Mouse (Mus musculus) lung, embryonic 16.5 days (tissue): ENCODE measurements at regions not wholly inside any gene's neighbourhood (a gene's known extent, or its start where the extent isn't known, plus 50 kb on each side); places are given as distances from the start of the nearest gene placed in this dataset.

Experiments used
- ATAC-seq: fragments of 200-750 bp; cut with Nextera tagmentation; 2 replicates; pipeline ENCODE4 v1.8.0; 2017; ENCODE audit warnings: low read depth, mild to moderate bottlenecking, moderate library complexity
- H3K27ac ChIP-seq: fragments of 300-500 bp; sonication (generic); 2 replicates; pipeline ENCODE4 v1.5.1; 2014; ENCODE audit warnings: mild to moderate bottlenecking, control low read depth, low read length
- H3K27me3 ChIP-seq: fragments of 300-500 bp; sonication (generic); 2 replicates; pipeline ENCODE4 v1.6.1; 2014; ENCODE audit warnings: low read depth, low read length, mixed read lengths; ENCODE audit not compliant: control insufficient read depth, insufficient read depth
- H3K36me3 ChIP-seq: fragments of 300-500 bp; sonication (generic); 2 replicates; pipeline ENCODE4 v1.6.1; 2014; ENCODE audit warnings: low read length; ENCODE audit not compliant: control insufficient read depth, insufficient read depth
- H3K4me1 ChIP-seq: fragments of 300-500 bp; sonication (generic); replicated peaks from 2 replicates; pipeline ENCODE4 v1.6.1; 2014; ENCODE audit warnings: low read length, mixed read lengths; ENCODE audit not compliant: control insufficient read depth, insufficient read depth
- H3K4me2 ChIP-seq: fragments of 300-500 bp; sonication (generic); 2 replicates; pipeline ENCODE4 v1.6.1; 2014; ENCODE audit warnings: low read depth, low read length, control low read depth
- H3K4me3 ChIP-seq: fragments of 300-500 bp; sonication (generic); 2 replicates; pipeline ENCODE4 v1.5.1; 2014; ENCODE audit warnings: mild to moderate bottlenecking, low read length, control low read depth
- H3K9ac ChIP-seq: fragments of 300-500 bp; sonication (generic); 2 replicates; pipeline ENCODE4 v1.6.1; 2014; ENCODE audit warnings: low read length, control low read depth
- H3K9me3 ChIP-seq: fragments of 300-500 bp; sonication (generic); 2 replicates; pipeline ENCODE4 v1.6.1; 2016; ENCODE audit warnings: low read length; ENCODE audit not compliant: control insufficient read depth
- WGBS: fragments of 180-500 bp; shearing (Covaris S2); extraction: QIAGEN DNeasy Blood & Tissue Kit; methylation state at CpG from one replicate; pipeline ENCODE4 v1.1.7; 2014; 5-methylcytosine and 5-hydroxymethylcytosine counted together

DNA sequence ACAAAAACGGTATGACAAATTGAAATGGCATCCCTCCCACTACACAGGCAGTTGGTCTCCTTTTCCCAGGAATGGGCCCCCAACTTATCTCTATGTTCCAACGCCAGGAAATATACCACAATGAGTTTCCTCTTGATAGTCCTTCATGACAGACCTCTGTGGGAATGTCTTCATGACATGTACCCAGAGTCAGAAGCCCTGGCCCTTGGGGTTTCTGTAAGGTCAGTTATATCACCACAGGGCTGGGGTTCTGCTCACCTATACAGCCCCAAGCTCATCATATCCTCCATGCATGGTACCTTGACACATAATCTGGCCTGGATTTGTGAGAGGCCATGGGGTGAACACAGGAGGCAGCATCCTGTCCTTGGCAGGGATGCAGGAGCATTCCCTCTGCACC, 64.2 kb upstream of the Irx6 start:
- Histone ChIP-seq H3K9ac (no peak overlapping the region), H3K4me3 (no peak overlapping the region), H3K27me3 (no peaks in the 10 kb centered on the region), H3K4me2 (no peak overlapping the region), H3K9me3 (no peaks in the 10 kb centered on the region), H3K4me1 (no peaks in the 10 kb centered on the region), H3K27ac (no peak overlapping the region), H3K36me3 (no peaks in the 10 kb centered on the region)
- ATAC-seq: no peak
- 56% methylated on average over 2 of the region's 2 CpGs for WGBS

GRCm38 (mm10) chr8:92610487-92611059, 63.5 kb upstream of the Irx6 start:
- Histone ChIP-seq H3K9me3 (no peaks in the 10 kb centered on the region), H3K36me3 (no peaks in the 10 kb centered on the region), H3K27me3 (no peaks in the 10 kb centered on the region), H3K9ac (no peak overlapping the region), H3K27ac (no peak overlapping the region), H3K4me2 (no peak overlapping the region), H3K4me3 (no peak overlapping the region), H3K4me1 (no peaks in the 10 kb centered on the region)
- WGBS: 42% methylated on average over 6 of the region's 6 CpGs
- no peak for ATAC-seq

- H3K4me3 ChIP-seq: no peak overlapping the region
- H3K9me3 ChIP-seq: no peaks in the 10 kb centered on the region
- no peaks in the 10 kb centered on the region for H3K36me3 ChIP-seq
- ATAC-seq: no peak
- H3K4me1 ChIP-seq: no peaks in the 10 kb centered on the region
- no peak overlapping the region for H3K27ac ChIP-seq
- H3K4me2 ChIP-seq: no peak overlapping the region
- no peaks in the 10 kb centered on the region for H3K27me3 ChIP-seq
- H3K9ac ChIP-seq: no peak overlapping the region
- 21% methylated on average over 4 of the region's 4 CpGs for WGBS
These were observed 60.6 kb upstream of the Irx6 start for GRCm38 (mm10) chr8:92613486-92613885.

DNA sequence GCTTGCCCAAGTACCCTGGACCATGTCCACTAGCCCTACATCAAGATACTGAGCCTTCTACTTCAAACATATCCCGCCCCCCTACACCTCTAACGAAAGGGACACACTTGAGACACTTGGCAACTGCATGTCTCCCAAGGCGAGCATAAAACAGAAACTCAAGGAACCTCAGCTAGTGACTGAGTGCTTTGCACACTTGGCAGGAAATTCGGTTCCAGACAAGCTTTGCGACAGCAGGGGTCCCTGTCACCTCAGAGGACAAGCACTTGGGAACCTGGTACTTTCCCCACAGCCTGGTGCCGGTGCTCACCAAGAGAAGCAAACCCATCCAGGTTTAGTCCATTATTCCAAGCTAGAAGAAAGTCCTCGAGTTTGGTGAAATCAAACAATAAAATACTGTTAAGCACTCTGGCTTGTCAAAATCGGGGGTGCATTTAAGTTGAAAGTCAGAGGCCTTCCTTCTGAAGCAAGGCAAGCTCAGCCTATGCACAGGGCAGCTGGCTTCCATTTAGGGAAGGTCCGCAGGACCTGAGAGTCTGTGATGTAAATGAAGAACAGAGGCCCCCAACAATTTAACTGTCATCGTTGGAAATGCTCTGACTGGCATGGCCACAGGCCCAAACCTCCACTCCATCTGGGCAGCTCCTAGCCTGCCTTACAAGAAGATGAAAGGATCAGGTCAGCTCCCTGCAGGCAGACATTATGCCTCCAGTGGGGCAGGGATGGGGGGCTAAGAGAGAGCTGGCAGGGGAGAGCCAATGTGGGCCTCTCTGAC, 57.6 kb upstream of the Irx6 start:
- Histone ChIP-seq H3K4me1 (no peaks in the 10 kb centered on the region), H3K27ac (no peak overlapping the region), H3K9me3 (no peaks in the 10 kb centered on the region), H3K27me3 (no peaks in the 10 kb centered on the region), H3K9ac (no peak overlapping the region), H3K4me3 (no peak overlapping the region), H3K36me3 (no peaks in the 10 kb centered on the region), H3K4me2 (no peak overlapping the region)
- peak; percentile 65 for ATAC-seq
- WGBS: 43% methylated on average over 10 of the region's 10 CpGs

- ATAC-seq: no peak
- H3K4me2 ChIP-seq: no peak overlapping the region
These were observed 55.8 kb upstream of the Irx6 start for GRCm38 (mm10) chr8:92618281-92618680.

More at GRCm38 (mm10) chr8:92618281-92618680, 55.8 kb upstream of the Irx6 start:
- Histone ChIP-seq H3K36me3 (no peaks in the 10 kb centered on the region), H3K9me3 (no peaks in the 10 kb centered on the region), H3K27ac (no peak overlapping the region), H3K4me3 (no peak overlapping the region), H3K4me1 (no peaks in the 10 kb centered on the region), H3K9ac (no peak overlapping the region), H3K27me3 (no peaks in the 10 kb centered on the region)
- 77% methylated on average over 14 of the region's 14 CpGs for WGBS
